Mouse (Mus musculus) T-helper 2 cell (primary cell): Measurements from ENCODE around the gene Hnrnpl.

Experiments used
- in situ Hi-C: fragments of 300-600 bp; cut with MboI, MseI; formaldehyde crosslinking; loops from one replicate; pipeline ENCODE4 v1.15.1; 2025; ENCODE audit warnings: high pct_unique_total_duplicates

Gene Hnrnpl

DNA sequence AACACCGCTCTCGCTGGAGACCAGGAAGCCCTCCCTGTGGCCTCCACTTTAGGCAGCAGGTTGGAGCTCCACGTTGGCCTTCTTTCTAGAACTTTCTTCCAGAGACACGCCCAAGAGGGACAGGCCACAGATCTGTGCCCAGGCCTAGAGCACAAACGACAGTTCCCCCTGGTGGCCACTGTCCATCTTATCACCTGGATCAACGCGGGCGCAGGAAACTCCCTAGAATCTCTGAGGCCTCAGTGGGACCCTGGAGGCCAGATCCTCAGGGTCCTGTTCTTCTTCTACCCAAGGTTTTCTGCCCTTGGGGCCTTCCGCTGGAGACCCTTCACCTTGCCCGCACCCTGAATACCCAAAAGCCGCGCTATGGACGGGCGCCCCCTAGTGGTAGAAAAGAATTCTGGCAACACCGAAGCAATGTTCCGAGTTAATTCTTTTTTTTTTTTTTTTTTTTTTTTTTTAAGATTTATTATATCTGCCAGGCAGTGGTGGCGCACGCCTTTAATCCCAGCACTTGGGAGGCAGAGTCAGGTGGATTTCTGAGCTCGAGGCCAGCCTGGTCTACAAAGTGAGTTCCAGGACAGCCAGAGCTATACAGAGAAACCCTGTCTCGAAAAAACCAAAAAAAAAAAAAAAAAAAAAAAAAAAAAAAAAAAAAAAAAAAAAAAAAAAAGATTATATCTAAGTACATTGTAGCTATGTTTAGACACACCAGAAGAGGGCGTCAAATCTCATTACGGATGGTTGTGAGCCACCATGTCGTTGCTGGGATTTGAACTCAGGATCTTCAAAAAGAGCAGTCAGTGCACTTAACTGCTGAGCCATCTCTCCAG, 59.4 kb downstream of the Hnrnpl start:
- in situ Hi-C loops = loop anchor here (5.0 kb wide), 2 partner anchors 45 to 75 kb away; no protein-coding TSS in a partner anchor

DNA sequence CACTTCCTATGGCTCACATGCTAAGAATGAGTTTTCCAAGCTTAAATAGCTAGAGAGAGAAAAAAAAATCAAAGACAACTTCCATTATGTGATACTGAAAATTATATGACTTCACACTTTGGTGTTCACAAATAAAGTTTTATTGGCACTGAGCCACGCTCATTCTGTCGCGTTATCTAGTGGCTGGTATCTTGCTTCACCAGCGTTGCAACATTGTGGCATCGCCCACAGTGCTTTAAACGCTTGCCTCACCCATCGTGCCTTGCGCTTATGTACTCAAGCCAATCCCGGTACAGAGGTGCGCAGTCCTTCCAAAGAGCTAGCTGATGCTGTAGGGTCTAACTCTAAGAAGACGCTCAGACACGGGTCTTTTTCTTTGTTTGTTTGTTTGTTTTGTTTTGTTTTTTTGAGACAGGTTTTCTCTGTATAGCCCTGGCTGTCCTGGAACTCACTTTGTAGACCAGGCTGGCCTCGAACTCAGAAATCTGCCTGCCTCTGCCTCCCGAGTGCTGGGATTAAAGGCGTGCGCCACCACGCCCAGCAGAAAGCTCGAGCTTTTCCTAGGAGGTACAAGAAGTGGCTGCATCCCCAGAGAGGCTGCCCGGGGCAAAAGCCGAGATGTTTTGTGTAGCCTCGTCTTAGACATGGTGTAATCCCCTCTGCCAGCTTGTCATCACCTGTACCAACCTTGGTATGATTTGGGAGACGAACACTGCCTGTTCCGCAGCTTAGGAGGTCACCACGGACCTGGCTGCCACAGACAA, 62.7 kb downstream of the Hnrnpl start:
- in situ Hi-C loops = no loop called here
